Mouse (Mus musculus): ENCODE measurements around the gene Rnf212. TPM values are rescaled to one million over a fixed set of nuclear protein-coding genes. Genes with fewer than 3 reads are reported as not detected.

The Rnf212 gene
- total and polyA plus RNA-seq, 3 experiments: not detected

DNA sequence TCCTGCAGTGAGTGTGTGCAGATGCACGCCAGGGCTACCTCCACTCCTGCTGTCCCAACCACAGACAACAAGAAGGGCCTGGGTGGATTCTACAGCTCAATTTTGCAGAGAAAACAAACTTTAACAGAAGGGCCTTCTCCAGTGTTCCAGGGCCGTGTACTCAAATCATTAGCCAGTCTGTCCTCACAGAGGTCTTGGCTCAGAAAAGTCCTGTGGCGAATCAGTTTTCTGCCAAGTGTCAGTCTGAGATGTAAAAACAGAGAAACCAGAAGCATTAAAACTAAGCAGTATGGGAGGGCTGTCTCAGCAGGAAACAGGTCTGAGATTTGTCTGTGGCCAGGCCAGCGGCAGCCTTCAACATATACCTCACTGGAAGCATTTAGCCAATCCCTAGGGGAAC lies 56.7 kb downstream of the Rnf212 start:
- Histone ChIP-seq H3K36me3 (replicated peaks in 1 of 2; ENCODE audit: control insufficient read depth in 1 of 2, insufficient read depth in 1 of 2, low read length in 1 of 2) (no peaks in the 10 kb centered on the region), H3K4me3 (replicated peaks in 1 of 3; ENCODE audit: low read depth in 2 of 3, low read length in 2 of 3, poor library complexity in 1 of 3) (no peak overlapping the region), H3K79me2 (replicated peaks; ENCODE audit: control insufficient read depth, extremely low read depth, insufficient read depth, poor library complexity, severe bottlenecking) (no peaks in the 10 kb centered on the region), H3K9me3 (replicated peaks; ENCODE audit: low read length) (no peaks in the 10 kb centered on the region), H3K4me1 (ENCODE audit: control insufficient read depth in 1 of 2, insufficient read depth in 2 of 2) (0 out of 4 replicates have a peak, but pooled peaks cover 0 to 3% of the 10 kb centered on the region in 2 experiments), H3K27me3 (replicated peaks) (peaks cover 23% of the 10 kb centered on the region), H3K27ac (ENCODE audit: insufficient read depth, low read depth) (no peak overlapping the region), H3K9ac (ENCODE audit: insufficient read depth, low read depth) (no peak overlapping the region), H3K4me2 (ENCODE audit: insufficient read depth, low read depth, poor library complexity, severe bottlenecking) (no peak overlapping the region)
- TF ChIP-seq POLR2A (IDR thresholded peaks at IDR 0.05; ENCODE audit: low read depth, low read length) (no peak), CHD2 (IDR thresholded peaks at IDR 0.05; ENCODE audit: low read length) (no peak), IRF4 (IDR thresholded peaks at IDR 0.05; ENCODE audit: low read depth, low read length) (no peak), ZKSCAN1 (IDR thresholded peaks at IDR 0.05; ENCODE audit: borderline replicate concordance, low read depth, low read length) (no peak)
- DNase-seq (ENCODE audit: extremely low read depth): no peak
- dilution Hi-C loops (cut with MboI; ENCODE audit: extremely low pct_ligation_motif_present, extremely low pct_unique_long_range_greater_than_20kb, low sequenced_read_pairs) (no loop called here), in situ Hi-C loops (cut with MboI; ENCODE audit: low pct_ligation_motif_present, low pct_unique_long_range_greater_than_20kb, low sequenced_read_pairs) (no loop called here)

DNA sequence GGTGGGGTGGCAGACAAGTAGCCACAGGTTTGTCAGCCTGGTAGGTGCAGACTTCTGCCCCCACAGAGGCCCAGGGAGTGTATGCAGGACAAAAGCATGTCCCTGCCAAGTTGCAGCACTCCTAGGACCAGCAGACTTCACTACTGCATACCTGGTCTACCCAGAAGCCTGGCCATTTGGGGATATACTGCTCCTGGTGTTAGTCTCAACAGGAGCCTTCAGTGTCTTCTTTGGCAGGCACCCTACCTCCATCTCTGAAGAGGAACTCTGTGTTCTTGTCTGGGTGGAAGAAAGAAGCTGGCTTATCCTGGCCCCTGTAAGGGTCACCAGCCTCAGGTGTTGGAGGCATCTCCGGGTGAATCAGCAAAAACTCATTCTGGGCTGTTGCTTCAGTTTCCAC lies 58.8 kb downstream of the Rnf212 start:
- TF ChIP-seq E2F4 (IDR thresholded peaks at IDR 0.05; ENCODE audit: insufficient replicate concordance, low read depth, low read length): no peak
- no peak for TF ChIP-seq ELF1 (IDR thresholded peaks at IDR 0.05; ENCODE audit: low read depth, low read length)
- no peak for TF ChIP-seq ZC3H11A (IDR thresholded peaks at IDR 0.05; ENCODE audit: low read depth, low read length)
- no peak for TF ChIP-seq MAZ (IDR thresholded peaks at IDR 0.05; ENCODE audit: low read depth, low read length)
- H3K9me3 ChIP-seq (replicated peaks; ENCODE audit: low read length): no peaks in the 10 kb centered on the region
- H3K79me2 ChIP-seq (replicated peaks; ENCODE audit: control insufficient read depth, extremely low read depth, insufficient read depth, poor library complexity, severe bottlenecking): no peaks in the 10 kb centered on the region
- no peak overlapping the region for H3K27ac ChIP-seq (ENCODE audit: insufficient read depth, low read depth)
- no peak overlapping the region for H3K4me2 ChIP-seq (ENCODE audit: insufficient read depth, low read depth, poor library complexity, severe bottlenecking)
- no peak overlapping the region for H3K4me3 ChIP-seq (replicated peaks in 1 of 3; ENCODE audit: low read depth in 2 of 3, low read length in 2 of 3, poor library complexity in 1 of 3)
- in situ Hi-C loops (cut with MboI; ENCODE audit: low pct_ligation_motif_present, low pct_unique_long_range_greater_than_20kb, low sequenced_read_pairs) (no loop called here), dilution Hi-C loops (cut with MboI; ENCODE audit: extremely low pct_ligation_motif_present, extremely low pct_unique_long_range_greater_than_20kb, low sequenced_read_pairs) (no loop called here)
- no peaks in the 10 kb centered on the region for H3K36me3 ChIP-seq (replicated peaks in 1 of 2; ENCODE audit: control insufficient read depth in 1 of 2, insufficient read depth in 1 of 2, low read length in 1 of 2)
- H3K4me1 ChIP-seq (ENCODE audit: control insufficient read depth in 1 of 2, insufficient read depth in 2 of 2): 0 out of 4 replicates have a peak, but pooled peaks cover 0 to 3% of the 10 kb centered on the region in 2 experiments
- H3K27me3 ChIP-seq (replicated peaks): peaks cover 30% of the 10 kb centered on the region
- no peak for DNase-seq (ENCODE audit: extremely low read depth)
- H3K9ac ChIP-seq (ENCODE audit: insufficient read depth, low read depth): no peak overlapping the region

DNA sequence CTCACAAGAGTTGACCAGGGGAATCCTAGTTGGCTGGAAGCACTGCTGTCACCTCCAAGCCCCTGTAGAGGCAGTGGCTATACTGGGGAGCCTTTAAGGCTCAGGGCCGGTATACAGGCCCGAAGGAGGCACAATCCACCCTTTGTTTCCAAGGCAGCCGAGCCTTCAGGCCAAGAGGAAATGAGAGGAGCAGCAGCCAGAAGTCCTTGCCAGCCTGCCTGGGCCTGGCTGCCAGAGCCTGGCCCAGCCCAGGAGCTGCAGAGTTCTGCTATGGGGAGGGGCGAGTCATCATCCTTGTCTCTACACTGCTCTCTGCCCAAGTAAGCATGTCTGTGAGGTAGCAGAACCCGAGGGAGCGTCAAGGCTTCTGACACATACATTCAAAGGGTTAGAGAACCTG lies 60.6 kb downstream of the Rnf212 start:
- no peak for TF ChIP-seq KAT2A (IDR thresholded peaks at IDR 0.05; ENCODE audit: insufficient replicate concordance, low read length)
- in situ Hi-C loops (cut with MboI; ENCODE audit: low pct_ligation_motif_present, low pct_unique_long_range_greater_than_20kb, low sequenced_read_pairs) (no loop called here), dilution Hi-C loops (cut with MboI; ENCODE audit: extremely low pct_ligation_motif_present, extremely low pct_unique_long_range_greater_than_20kb, low sequenced_read_pairs) (no loop called here)
- Histone ChIP-seq H3K9me3 (replicated peaks; ENCODE audit: low read length) (no peaks in the 10 kb centered on the region), H3K36me3 (replicated peaks in 1 of 2; ENCODE audit: control insufficient read depth in 1 of 2, insufficient read depth in 1 of 2, low read length in 1 of 2) (no peaks in the 10 kb centered on the region), H3K4me1 (ENCODE audit: control insufficient read depth in 1 of 2, insufficient read depth in 2 of 2) (0 out of 4 replicates have a peak, but pooled peaks cover 0 to 3% of the 10 kb centered on the region in 2 experiments), H3K4me3 (replicated peaks in 1 of 3; ENCODE audit: low read depth in 2 of 3, low read length in 2 of 3, poor library complexity in 1 of 3) (no peak overlapping the region), H3K4me2 (ENCODE audit: insufficient read depth, low read depth, poor library complexity, severe bottlenecking) (no peak overlapping the region), H3K27ac (ENCODE audit: insufficient read depth, low read depth) (no peak overlapping the region), H3K9ac (ENCODE audit: insufficient read depth, low read depth) (no peak overlapping the region), H3K27me3 (replicated peaks) (peaks cover 27% of the 10 kb centered on the region), H3K79me2 (replicated peaks; ENCODE audit: control insufficient read depth, extremely low read depth, insufficient read depth, poor library complexity, severe bottlenecking) (no peaks in the 10 kb centered on the region)
- DNase-seq (ENCODE audit: extremely low read depth): no peak

All from CH12.LX (cell line).